Mouse (Mus musculus) embryonic facial prominence, embryonic 12.5 days (tissue): Measurements from ENCODE around the gene Ptpn21. TPM values are rescaled to one million over a fixed set of nuclear protein-coding genes. Genes with fewer than 3 reads are reported as not detected.

Experiments used
- ATAC-seq: fragments of 200-750 bp; cut with Nextera tagmentation; 2 replicates; pipeline ENCODE4 v1.8.0; 2017; ENCODE audit not compliant: insufficient number of reproducible peaks, insufficient read depth, low FRiP score, low TSS enrichment
- H3K27ac ChIP-seq: fragments of 300-500 bp; sonication (generic); 2 replicates; pipeline ENCODE4 v1.5.1; 2016; ENCODE audit warnings: mild to moderate bottlenecking
- H3K27me3 ChIP-seq: fragments of 300-500 bp; sonication (generic); 2 replicates; pipeline ENCODE4 v1.6.1; 2016; ENCODE audit warnings: mild to moderate bottlenecking, moderate library complexity
- H3K36me3 ChIP-seq: fragments of 300-500 bp; sonication (generic); 2 replicates; pipeline ENCODE4 v1.6.1; 2016; ENCODE audit warnings: mild to moderate bottlenecking
- H3K4me1 ChIP-seq: fragments of 300-500 bp; sonication (generic); 2 replicates; pipeline ENCODE4 v1.6.1; 2016
- H3K4me2 ChIP-seq: fragments of 300-500 bp; sonication (generic); replicated peaks from 2 replicates; pipeline ENCODE4 v1.6.1; 2016; ENCODE audit warnings: mild to moderate bottlenecking, moderate library complexity
- H3K4me3 ChIP-seq: fragments of 300-500 bp; sonication (generic); 2 replicates; pipeline ENCODE4 v1.5.1; 2016; ENCODE audit warnings: mild to moderate bottlenecking
- H3K9ac ChIP-seq: fragments of 300-500 bp; sonication (generic); 2 replicates; pipeline ENCODE4 v1.6.1; 2016; ENCODE audit warnings: mild to moderate bottlenecking, moderate library complexity
- H3K9me3 ChIP-seq: fragments of 300-500 bp; sonication (generic); 2 replicates; pipeline ENCODE4 v1.6.1; 2016; ENCODE audit warnings: mild to moderate bottlenecking, moderate library complexity
- WGBS: fragments of 180-500 bp; shearing (Covaris S2); methylation state at CpG from one replicate; pipeline ENCODE4 v1.1.7; 2016; 5-methylcytosine and 5-hydroxymethylcytosine counted together
- polyA plus RNA-seq: library from polyadenylated mRNA; unstranded; fragments of >200 nt; fragmentation: Nextera tagmentation; extraction: Ambion mirVana; gene quantifications from 2 replicates; pipeline ENCODE4 v1.2.1, GENCODE M21; 2016

The Ptpn21 gene
- polyA plus RNA-seq, 1 experiment from 2014 or later = 7.0 TPM

DNA sequence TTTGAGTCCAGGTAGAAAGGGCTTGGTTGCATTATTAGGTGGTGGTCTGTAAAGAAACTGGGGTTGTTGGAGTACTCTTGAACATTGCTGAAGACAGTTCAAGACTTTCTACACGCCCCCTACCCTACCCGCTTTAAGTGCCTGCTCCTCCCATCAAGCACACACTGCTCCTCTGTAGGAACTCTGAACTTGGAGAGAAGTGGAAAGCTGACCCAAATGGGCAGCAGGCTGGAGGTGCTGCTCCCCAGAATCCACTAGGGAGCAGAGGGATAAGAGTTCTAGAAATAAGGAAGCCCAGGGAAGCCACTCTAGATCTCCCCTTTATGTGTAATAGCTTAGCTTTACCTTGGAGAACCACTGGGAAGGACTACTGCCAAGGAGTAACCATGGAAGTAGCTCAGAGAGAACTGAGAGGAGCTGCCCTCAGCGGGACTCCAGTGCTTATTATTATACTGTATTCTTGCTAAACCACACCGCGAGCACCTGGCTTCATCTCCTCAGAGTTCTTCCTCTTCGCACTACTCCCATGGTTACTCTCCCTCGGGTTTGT lies 671 bp upstream of the Ptpn21 start:
- Histone ChIP-seq H3K4me3 (peak overlapping the region; percentile 80), H3K4me1 (peaks cover 17% of the 10 kb centered on the region), H3K36me3 (no peaks in the 10 kb centered on the region), H3K9me3 (no peaks in the 10 kb centered on the region), H3K27me3 (peaks cover 15% of the 10 kb centered on the region), H3K9ac (peak overlapping the region; percentile 89), H3K4me2 (peak overlapping the region; percentile 76), H3K27ac (no peak overlapping the region)
- ATAC-seq = no peak
- 15% methylated on average over 7 of the region's 7 CpGs for WGBS

DNA sequence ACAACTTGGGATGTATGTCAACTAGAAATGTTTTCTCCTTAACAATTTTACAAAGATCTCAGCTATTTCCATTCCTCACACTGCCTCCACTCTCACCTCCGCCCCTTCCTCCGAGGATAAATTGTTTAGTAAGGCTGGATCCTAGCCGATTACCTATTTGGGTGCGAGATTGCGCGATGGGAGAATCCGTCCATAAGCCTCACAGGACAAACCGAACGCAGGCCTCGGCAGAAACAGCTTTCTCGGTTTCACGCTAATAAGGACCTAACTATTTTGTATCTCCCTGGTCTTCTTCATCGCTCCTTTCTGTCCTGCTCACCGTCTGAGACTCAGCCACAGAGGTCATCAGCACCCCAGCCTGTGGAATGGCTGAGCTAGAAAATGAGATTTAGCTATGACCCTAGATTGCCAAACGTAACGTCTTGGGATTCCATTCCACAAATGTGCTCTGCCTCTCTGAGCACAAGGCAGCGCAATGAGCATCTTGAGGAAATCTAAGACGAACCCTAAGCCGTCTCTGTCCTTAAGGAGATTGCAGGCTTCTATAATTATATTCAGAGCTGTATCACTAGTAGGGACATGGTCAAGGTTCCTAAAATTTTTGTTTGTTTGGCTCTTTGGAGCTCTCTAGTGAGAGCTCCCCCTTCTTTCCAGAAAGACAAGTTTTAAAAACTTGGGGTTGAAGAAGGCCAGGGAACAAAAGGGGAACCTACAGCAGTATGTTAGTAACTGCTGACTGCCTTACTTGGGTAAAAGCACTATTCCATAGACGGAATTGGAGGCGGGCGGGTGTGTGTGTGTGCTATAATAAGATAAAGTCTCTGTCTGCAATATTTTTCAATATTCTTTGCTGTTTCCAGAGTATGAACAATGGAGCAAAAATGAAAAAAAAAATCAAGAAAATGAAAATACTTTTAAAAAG lies 2.1 kb downstream of the Ptpn21 start:
- peaks cover 17% of the 10 kb centered on the region for H3K4me1 ChIP-seq
- H3K36me3 ChIP-seq = no peaks in the 10 kb centered on the region
- H3K4me3 ChIP-seq = peak overlapping the region; percentile 67
- peak overlapping the region; percentile 72 for H3K9ac ChIP-seq
- 8% methylated on average over 22 of the region's 22 CpGs for WGBS
- no peak for ATAC-seq
- peaks cover 15% of the 10 kb centered on the region for H3K27me3 ChIP-seq
- no peaks in the 10 kb centered on the region for H3K9me3 ChIP-seq
- H3K27ac ChIP-seq = no peak overlapping the region
- H3K4me2 ChIP-seq = peak overlapping the region; percentile 60

DNA sequence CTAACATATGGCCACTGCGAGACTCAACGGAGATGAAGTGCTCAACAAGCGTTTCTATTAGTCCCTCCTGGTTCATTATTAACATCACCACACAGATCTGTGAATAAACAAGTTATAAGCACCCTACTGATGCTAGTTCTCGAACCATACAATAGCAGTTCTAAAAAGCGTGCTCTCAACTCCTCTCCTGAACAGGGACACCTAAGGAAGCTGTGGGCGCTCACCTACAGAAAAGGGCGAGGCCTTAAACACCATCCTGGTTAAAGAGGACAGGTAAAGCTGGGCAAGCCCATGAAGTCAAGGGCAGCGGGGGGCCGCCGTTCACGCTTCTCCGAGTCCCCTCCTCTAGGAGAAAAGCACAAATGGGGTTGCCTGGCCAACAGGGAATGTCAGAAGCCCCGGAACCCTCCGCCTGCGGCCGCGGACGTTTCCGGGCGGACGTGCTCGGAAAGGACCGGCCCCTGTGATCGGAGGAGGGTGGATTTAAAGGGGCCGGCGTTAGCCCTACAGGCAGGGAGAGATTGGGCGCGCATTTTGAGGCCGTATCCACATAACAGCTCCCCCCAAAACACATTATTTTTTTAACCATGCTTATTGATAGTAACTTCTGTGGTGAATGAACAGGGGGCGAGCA lies 2.8 kb downstream of the Ptpn21 start:
- peak overlapping the region; percentile 72 for H3K27ac ChIP-seq
- H3K4me3 ChIP-seq = peak overlapping the region; percentile 67
- H3K36me3 ChIP-seq = no peaks in the 10 kb centered on the region
- peak; percentile 78; the same call in 1 of the 2 replicates for ATAC-seq
- H3K4me1 ChIP-seq = peaks cover 17% of the 10 kb centered on the region
- H3K9me3 ChIP-seq = no peaks in the 10 kb centered on the region
- peak overlapping the region; percentile 60 for H3K4me2 ChIP-seq
- peak overlapping the region; percentile 72 for H3K9ac ChIP-seq
- under 1% methylated on average over 30 of the region's 30 CpGs for WGBS
- peaks cover 14% of the 10 kb centered on the region for H3K27me3 ChIP-seq

DNA sequence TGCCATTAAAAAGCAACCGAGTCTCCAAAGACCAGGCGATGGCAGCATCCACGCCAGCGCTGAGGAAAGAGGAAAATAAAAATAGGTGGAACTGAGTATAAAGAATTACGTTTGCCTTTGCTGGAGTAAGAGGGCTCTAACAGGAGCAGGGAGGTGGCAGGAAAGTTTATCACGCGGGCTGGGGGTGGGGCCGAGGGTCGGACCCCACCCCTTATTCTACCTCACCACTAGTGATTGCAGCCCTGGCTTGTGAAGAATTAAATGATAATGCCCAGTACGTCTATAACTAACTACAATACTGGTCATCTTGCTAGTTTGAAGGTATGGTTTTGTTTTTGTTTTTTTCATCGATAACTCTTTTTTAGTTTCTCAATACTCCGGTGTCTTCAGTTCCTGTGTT lies 3.4 kb downstream of the Ptpn21 start:
- WGBS = 15% methylated on average over 12 of the region's 12 CpGs
- peak overlapping the region; percentile 72 for H3K9ac ChIP-seq
- H3K4me2 ChIP-seq = peak overlapping the region; percentile 60
- no peak overlapping the region for H3K27ac ChIP-seq
- H3K27me3 ChIP-seq = 0 out of 2 replicates have a peak, but pooled peaks cover 10% of the 10 kb centered on the region
- H3K36me3 ChIP-seq = no peaks in the 10 kb centered on the region
- H3K4me1 ChIP-seq = peaks cover 17% of the 10 kb centered on the region
- no peaks in the 10 kb centered on the region for H3K9me3 ChIP-seq
- H3K4me3 ChIP-seq = peak overlapping the region; percentile 67
- ATAC-seq = no peak

DNA sequence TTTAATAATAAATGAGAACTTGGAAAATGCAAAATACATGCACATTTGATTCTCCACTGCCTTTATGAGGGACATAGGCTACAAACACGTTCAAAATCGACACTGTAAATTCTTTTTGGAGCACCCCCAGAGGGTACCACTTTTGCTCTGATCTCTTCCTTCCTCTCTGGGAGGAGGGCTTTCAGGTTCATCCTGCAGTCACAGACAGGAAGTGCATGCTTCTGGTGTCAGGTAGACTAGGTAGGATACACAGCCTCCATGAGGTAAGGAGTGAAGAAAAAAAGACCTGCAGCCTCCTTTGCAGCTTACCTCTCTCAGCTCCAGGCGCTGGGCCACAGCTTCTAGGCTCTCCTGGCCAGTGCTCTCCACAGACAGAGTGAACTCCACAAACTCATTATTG lies 4.0 kb downstream of the Ptpn21 start:
- Histone ChIP-seq H3K9me3 (no peaks in the 10 kb centered on the region), H3K4me2 (peak overlapping the region; percentile 60), H3K9ac (peak overlapping the region; percentile 34)

DNA sequence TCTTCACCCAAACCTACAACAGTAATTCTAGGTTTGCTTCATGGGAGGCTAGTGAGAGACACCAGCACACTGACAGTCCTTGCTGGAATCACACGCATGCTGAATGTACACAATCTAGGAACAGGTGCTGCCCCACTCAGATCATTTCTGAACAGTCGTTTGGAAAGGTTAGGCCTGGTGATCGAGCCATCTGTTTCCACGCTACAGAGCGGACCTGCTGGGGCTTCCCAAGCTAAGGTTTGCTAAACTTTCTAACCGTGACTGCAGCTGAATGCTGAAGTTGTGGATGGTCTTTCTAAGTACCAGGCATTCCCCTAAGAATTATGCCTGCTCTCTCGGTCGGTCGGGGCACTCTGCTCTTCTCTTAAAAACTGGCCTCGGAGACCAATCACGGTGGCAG lies 6.5 kb downstream of the Ptpn21 start:
- no peaks in the 10 kb centered on the region for H3K36me3 ChIP-seq
- H3K9ac ChIP-seq = no peak overlapping the region
- no peaks in the 10 kb centered on the region for H3K9me3 ChIP-seq
- H3K4me1 ChIP-seq = peaks cover 12% of the 10 kb centered on the region
- H3K27ac ChIP-seq = no peak overlapping the region
- no peak overlapping the region for H3K4me3 ChIP-seq
- WGBS = 86% methylated on average over 11 of the region's 11 CpGs
- no peak overlapping the region for H3K4me2 ChIP-seq
- ATAC-seq = no peak
- H3K27me3 ChIP-seq = no peaks in the 10 kb centered on the region

More for the DNA sequence above, 4.0 kb downstream of the Ptpn21 start:
- H3K4me3 ChIP-seq = peak overlapping the region; percentile 67
- 0 out of 2 replicates have a peak, but pooled peaks cover 4% of the 10 kb centered on the region for H3K27me3 ChIP-seq
- ATAC-seq = no peak
- 62% methylated on average over 3 of the region's 3 CpGs for WGBS
- H3K36me3 ChIP-seq = no peaks in the 10 kb centered on the region
- H3K4me1 ChIP-seq = peaks cover 17% of the 10 kb centered on the region
- H3K27ac ChIP-seq = no peak overlapping the region

DNA sequence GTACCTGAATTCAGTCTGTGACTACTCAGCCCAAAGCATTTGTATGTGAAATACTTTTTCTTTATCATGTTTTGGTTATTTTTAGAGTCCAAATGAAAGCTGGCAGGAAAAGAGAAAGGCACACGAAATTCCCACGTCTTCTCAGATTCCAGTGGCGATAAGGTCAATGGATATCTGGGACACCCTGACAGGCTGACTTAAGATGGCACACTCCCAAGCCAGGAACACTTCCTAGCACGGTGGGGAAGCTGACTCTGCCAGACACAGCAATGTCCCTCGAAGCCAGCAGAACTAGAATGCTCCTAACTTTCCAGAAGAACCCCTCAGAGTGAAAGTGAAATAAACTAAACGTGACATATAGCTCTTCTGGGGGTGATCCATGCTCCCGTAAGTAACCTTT lies 10.0 kb downstream of the Ptpn21 start:
- H3K36me3 ChIP-seq = no peaks in the 10 kb centered on the region
- H3K27me3 ChIP-seq = no peaks in the 10 kb centered on the region
- no peak for ATAC-seq
- 76% methylated on average over 7 of the region's 7 CpGs for WGBS
- no peak overlapping the region for H3K9ac ChIP-seq
- H3K4me2 ChIP-seq = no peak overlapping the region
- no peaks in the 10 kb centered on the region for H3K9me3 ChIP-seq
- H3K4me1 ChIP-seq = no peaks in the 10 kb centered on the region
- H3K4me3 ChIP-seq = no peak overlapping the region
- H3K27ac ChIP-seq = no peak overlapping the region

DNA sequence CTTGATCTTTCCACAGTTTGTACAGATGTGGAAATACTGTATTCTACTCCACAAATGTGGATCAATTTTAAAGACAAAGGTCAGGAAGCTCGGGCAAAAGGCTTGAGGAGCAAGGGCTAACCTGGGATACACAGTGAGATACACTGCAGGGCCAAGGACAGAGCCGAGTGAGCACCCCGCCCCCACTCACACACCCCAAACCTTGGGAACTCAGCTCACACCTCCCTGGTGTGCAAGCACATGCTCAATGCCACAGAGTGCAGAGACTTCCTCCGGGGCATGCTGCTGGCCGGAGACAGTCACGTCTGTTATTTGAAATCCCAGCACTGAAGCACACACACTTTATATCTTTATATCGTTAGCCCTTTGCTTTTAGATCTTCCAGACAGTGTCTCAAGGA lies 11.1 kb downstream of the Ptpn21 start:
- Histone ChIP-seq H3K4me2 (no peak overlapping the region), H3K4me3 (no peak overlapping the region), H3K9ac (no peak overlapping the region), H3K36me3 (no peaks in the 10 kb centered on the region), H3K27me3 (no peaks in the 10 kb centered on the region), H3K9me3 (no peaks in the 10 kb centered on the region), H3K4me1 (no peaks in the 10 kb centered on the region), H3K27ac (no peak overlapping the region)
- WGBS = 87% methylated on average over 7 of the region's 7 CpGs
- ATAC-seq = no peak

DNA sequence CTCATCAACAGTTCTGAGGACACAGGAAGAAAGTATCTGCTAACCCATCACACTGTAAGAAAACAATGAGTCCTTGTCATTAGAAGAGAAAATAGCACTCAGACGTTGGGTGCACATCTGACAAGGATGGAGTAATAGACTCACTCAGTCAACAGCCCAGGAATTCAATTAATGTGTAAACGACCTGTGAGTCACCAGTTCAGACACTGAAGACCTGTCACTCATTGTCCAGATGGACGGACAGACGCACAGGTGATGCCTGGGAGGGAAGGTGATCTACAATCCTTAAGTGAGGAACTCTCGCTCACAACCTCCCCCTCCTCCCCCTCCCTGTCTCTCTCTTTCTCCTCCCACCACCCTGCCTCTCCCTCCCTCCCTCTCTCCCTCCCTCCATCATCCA lies 12.2 kb downstream of the Ptpn21 start:
- ATAC-seq = no peak
- WGBS = 65% methylated on average over 5 of the region's 5 CpGs
- no peak overlapping the region for H3K4me2 ChIP-seq
- no peak overlapping the region for H3K4me3 ChIP-seq
- H3K27ac ChIP-seq = no peak overlapping the region
- H3K27me3 ChIP-seq = no peaks in the 10 kb centered on the region
- no peaks in the 10 kb centered on the region for H3K36me3 ChIP-seq
- H3K9me3 ChIP-seq = no peaks in the 10 kb centered on the region
- peaks cover 6% of the 10 kb centered on the region; the same call in 1 of the 2 replicates for H3K4me1 ChIP-seq
- no peak overlapping the region for H3K9ac ChIP-seq

DNA sequence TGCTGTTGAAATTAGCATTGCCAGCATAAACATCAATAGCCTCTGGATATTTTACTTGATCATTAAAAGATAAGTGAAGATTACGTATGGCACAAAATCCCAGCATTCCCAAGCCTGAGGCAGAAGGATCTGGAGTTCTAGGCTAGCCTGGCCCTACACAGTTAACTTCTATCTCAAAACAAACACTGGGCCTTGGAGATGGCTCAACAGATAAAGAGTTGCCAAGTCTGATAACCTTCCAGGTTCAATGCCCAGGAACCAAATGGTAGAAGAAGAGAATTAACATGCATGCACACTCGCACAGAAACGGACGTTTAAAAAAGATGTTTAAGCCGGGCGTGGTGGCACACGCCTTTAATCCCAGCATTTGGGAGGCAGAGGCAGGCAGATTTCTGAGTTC lies 13.0 kb downstream of the Ptpn21 start:
- H3K4me2 ChIP-seq = no peak overlapping the region
- H3K36me3 ChIP-seq = no peaks in the 10 kb centered on the region
- peaks cover 6% of the 10 kb centered on the region; the same call in 1 of the 2 replicates for H3K4me1 ChIP-seq
- no peaks in the 10 kb centered on the region for H3K9me3 ChIP-seq
- H3K27ac ChIP-seq = no peak overlapping the region
- no peak overlapping the region for H3K9ac ChIP-seq
- H3K27me3 ChIP-seq = no peaks in the 10 kb centered on the region
- no peak for ATAC-seq
- WGBS = 93% methylated on average over 7 of the region's 7 CpGs
- no peak overlapping the region for H3K4me3 ChIP-seq

DNA sequence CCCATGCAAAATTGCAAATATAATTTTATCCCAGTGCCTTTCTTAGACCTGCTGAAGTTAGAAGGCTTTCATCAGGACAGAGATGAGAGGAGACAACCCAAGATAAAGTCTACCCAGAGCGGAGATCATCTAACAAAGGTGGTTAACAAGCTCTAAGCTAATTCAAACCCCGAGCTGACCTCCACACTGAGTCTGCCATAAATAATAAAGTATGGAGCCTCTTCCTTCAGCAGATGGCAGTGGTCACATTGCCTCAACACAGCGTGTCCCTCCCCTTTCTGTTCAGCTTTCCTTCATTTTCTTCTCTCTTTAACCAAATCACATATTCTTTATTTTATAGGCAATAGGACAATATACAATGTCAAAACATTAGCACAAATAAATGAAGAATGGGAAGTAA lies 16.2 kb downstream of the Ptpn21 start:
- 73% methylated on average over 3 of the region's 3 CpGs for WGBS
- no peak for ATAC-seq

More for the DNA sequence above, 16.2 kb downstream of the Ptpn21 start:
- no peaks in the 10 kb centered on the region for H3K36me3 ChIP-seq
- H3K4me1 ChIP-seq = peaks cover 6% of the 10 kb centered on the region; the same call in 1 of the 2 replicates
- no peaks in the 10 kb centered on the region for H3K27me3 ChIP-seq
- H3K4me2 ChIP-seq = no peak overlapping the region
- no peak overlapping the region for H3K27ac ChIP-seq
- no peaks in the 10 kb centered on the region for H3K9me3 ChIP-seq
- no peak overlapping the region for H3K9ac ChIP-seq
- H3K4me3 ChIP-seq = no peak overlapping the region
